Mouse (Mus musculus) C2C12 (cell line): ENCODE data around the gene Olfr433. TPM values are rescaled to one million over a fixed set of nuclear protein-coding genes. Genes with fewer than 3 reads are reported as not detected.
"Not testable (repeated sequence)": the region's sequence is repeated elsewhere in the genome, so short reads cannot be mapped to it uniquely, and the experiment has no call there.

Experiments
- H3K27me3 ChIP-seq: one replicate; pipeline ENCODE4 v1.6.1; 2011; ENCODE audit not compliant: control insufficient read depth, insufficient read depth, insufficient read length
- H3K36me3 ChIP-seq: one replicate; pipeline ENCODE4 v1.6.1; 2011; ENCODE audit not compliant: control insufficient read depth, insufficient read depth
- H3K4me3 ChIP-seq: one replicate; pipeline ENCODE4 v1.5.1; 2011; ENCODE audit warnings: mild to moderate bottlenecking, control low read depth; ENCODE audit not compliant: poor library complexity, insufficient read depth, severe bottlenecking
- H3K79me2 ChIP-seq: one replicate; pipeline ENCODE4 v1.6.1; 2011; ENCODE audit not compliant: control insufficient read depth, insufficient read depth
- H3K79me3 ChIP-seq: one replicate; pipeline ENCODE4 v1.6.1; 2011; ENCODE audit warnings: low read depth, control low read depth
- H3ac ChIP-seq: one replicate; pipeline ENCODE3; 2011; ENCODE audit warnings: low read depth; ENCODE audit not compliant: control insufficient read depth, insufficient read length
- CEBPB ChIP-seq: IDR thresholded peaks from one replicate; pipeline ENCODE4 v1.6.1; 2011; ENCODE audit warnings: low read depth, mild to moderate bottlenecking, control low read depth, moderate library complexity
- CTCF ChIP-seq: IDR thresholded peaks from one replicate; pipeline ENCODE4 v1.5.1; 2011; ENCODE audit not compliant: control insufficient read depth, insufficient read depth, insufficient read length
- FOSL1 ChIP-seq: IDR thresholded peaks from one replicate; pipeline ENCODE4 v1.8.0; 2011; ENCODE audit warnings: mild to moderate bottlenecking, low read length; ENCODE audit not compliant: poor library complexity, insufficient read depth, severe bottlenecking
- MAX ChIP-seq: IDR thresholded peaks from one replicate; pipeline ENCODE4 v1.6.1; 2011; ENCODE audit warnings: mild to moderate bottlenecking, control low read depth
- MYOD1 ChIP-seq: IDR thresholded peaks from one replicate; pipeline ENCODE4 v1.6.1; 2011; ENCODE audit warnings: low read depth; ENCODE audit not compliant: control insufficient read depth, insufficient read length
- MYOG ChIP-seq: IDR thresholded peaks from one replicate; pipeline ENCODE4 v1.6.1; 2011; ENCODE audit not compliant: control insufficient read depth, insufficient read length; ENCODE audit errors: extremely low read depth
- USF1 ChIP-seq: IDR thresholded peaks from one replicate; pipeline ENCODE4 v1.6.1; 2011; ENCODE audit warnings: low read depth, mild to moderate bottlenecking, control low read depth, moderate library complexity
- polyA plus RNA-seq: library from polyadenylated mRNA; unstranded; fragments of >200 nt; fragmentation: generic; extraction: Trizol; gene quantifications from one replicate; pipeline ENCODE4 v1.2.1, GENCODE M21; 2012; ENCODE audit warnings: missing spikeins

Olfr433 gene
- polyA plus RNA-seq, 1 experiment: not detected

DNA sequence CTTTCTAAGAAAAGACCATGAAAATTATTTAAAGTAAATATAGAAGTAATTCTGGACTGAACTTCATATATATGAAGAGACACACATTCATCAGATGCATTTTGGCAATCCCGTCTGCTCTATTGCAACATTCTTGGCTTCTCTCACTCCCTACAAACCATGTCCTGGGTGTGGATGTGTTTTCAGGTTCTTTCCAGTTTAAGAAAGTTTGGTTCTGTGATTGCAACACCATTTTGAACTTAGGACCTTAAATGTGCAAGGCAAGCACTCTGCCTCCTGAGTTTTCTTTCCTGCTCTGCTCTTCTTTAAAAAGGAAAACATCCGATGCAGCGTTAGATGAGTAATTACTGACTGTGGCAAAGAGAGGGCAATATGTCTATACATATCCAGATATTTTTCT is 2.0 kb upstream of the Olfr433 start:
- peak; percentile 0 for TF ChIP-seq CEBPB
- no peak for TF ChIP-seq MAX
- no peak overlapping the region for H3ac ChIP-seq
- H3K27me3 ChIP-seq: no peaks in the 10 kb centered on the region
- no peaks in the 10 kb centered on the region for H3K36me3 ChIP-seq
- no peaks in the 10 kb centered on the region for H3K79me2 ChIP-seq
- H3K79me3 ChIP-seq: no peaks in the 10 kb centered on the region
- no peak overlapping the region for H3K4me3 ChIP-seq

DNA sequence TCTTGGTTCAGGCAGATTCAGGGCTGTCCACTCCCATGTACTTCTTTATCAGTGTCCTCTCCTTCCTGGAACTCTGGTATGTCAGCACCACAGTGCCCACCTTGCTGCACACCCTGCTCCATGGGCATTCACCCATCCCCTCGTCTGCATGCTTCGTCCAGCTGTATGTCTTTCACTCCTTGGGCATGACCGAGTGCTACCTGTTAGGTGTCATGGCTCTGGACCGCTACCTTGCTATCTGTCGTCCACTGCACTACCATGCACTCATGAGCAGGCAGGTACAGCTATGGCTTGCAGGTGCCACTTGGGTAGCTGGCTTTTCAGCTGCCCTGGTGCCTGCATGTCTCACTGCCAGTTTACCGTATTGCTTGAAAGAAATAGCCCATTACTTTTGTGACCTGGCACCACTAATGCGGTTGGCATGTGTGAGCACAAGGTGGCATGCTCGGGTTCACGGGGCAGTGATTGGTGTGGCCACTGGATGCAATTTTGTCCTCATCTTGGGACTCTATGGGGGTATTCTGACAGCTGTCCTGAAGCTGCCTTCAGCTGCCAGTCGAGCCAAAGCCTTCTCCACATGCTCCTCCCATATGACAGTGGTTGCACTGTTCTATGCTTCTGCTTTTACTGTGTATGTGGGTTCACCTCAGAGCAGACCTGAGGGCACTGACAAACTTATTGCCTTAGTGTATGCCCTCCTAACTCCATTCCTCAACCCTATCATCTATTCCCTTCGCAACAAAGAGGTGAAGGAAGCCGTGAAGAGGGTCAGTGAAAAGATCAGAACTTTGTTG is 1.8 kb downstream of the Olfr433 start:
- not testable (repeated sequence) for H3K36me3 ChIP-seq, H3ac ChIP-seq, H3K27me3 ChIP-seq, H3K4me3 ChIP-seq, H3K79me3 ChIP-seq, H3K79me2 ChIP-seq

DNA sequence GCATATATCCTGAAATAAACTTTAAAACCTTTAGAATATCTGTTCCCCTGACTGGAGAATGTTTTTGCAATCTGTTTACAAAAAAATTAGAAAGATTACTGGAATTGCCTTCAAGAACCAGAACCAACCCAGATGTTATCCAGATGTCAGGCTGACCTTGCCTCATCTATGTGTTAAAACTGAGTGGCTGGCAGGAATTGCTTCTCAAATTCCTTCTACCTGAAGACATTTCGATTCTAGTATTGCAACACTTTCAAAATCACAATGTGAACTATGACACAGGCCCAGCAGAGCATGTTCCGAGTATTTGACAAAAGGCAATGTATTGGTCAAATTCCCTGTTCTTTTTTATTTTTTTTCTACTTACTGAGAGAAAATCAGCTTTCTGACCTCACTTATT is 3.9 kb downstream of the Olfr433 start:
- Histone ChIP-seq H3K4me3 (no peak overlapping the region), H3K79me3 (no peaks in the 10 kb centered on the region), H3K27me3 (no peaks in the 10 kb centered on the region), H3K79me2 (no peaks in the 10 kb centered on the region), H3ac (no peak overlapping the region), H3K36me3 (no peaks in the 10 kb centered on the region)
- TF ChIP-seq USF1 (no peak), CTCF (no peak), MAX (no peak), CEBPB (no peak), MYOD1 (no peak), FOSL1 (no peak), MYOG (no peak)

DNA sequence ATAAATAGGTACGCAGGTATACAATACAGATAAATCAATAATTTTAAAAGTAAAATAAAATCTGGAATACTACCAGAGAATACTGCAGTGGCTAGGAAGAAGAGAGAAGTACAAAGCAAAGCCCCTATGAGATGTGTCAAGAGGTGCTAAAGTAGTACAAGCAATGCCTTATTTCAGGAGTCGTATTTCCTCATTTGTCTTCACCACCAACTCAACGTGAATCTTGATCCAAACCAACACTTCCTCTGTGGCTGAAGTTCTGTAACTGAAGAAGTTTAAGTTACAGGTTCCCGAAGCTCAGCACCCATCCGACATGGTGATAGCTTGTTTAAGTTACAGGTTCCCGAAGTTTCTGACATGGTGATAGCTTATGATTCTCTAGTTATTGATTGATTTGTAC is 7.7 kb downstream of the Olfr433 start:
- H3K27me3 ChIP-seq, H3ac ChIP-seq, H3K79me2 ChIP-seq, H3K79me3 ChIP-seq, H3K4me3 ChIP-seq, H3K36me3 ChIP-seq: not testable (repeated sequence)

DNA sequence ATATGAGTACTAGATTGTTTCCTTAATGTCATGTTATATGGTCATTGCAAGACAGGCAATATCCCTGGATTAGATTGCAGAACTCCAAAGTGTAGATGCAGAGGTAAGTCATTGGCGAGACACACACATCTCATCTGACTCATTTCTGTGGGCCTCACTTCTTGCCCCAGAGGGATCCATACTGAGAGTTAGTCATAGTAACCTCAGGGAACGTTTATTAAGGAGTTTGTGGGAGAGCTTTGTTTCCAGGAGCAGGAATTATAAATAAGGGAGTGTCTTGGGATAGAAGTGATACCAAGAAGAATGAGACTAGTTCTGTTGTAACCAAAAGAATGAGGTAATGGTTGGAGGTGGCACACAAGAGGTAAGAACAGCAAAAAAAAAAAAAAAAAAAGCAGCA is 8.4 kb downstream of the Olfr433 start, which contains the start of gene Olfr432:
Gene Olfr432 (plus strand): TSS at position 313 of the 400 bp plus-strand sequence.
- TF ChIP-seq MYOD1 (no peak), CEBPB (no peak), FOSL1 (no peak), USF1 (no peak), MAX (no peak), CTCF (no peak), MYOG (no peak)
- Histone ChIP-seq H3K27me3 (no peaks in the 10 kb centered on the region), H3K79me3 (no peaks in the 10 kb centered on the region), H3K36me3 (no peaks in the 10 kb centered on the region), H3K4me3 (no peak within 1 kb of the TSS), H3K79me2 (no peaks in the 10 kb centered on the region), H3ac (no peak within 1 kb of the TSS)

DNA sequence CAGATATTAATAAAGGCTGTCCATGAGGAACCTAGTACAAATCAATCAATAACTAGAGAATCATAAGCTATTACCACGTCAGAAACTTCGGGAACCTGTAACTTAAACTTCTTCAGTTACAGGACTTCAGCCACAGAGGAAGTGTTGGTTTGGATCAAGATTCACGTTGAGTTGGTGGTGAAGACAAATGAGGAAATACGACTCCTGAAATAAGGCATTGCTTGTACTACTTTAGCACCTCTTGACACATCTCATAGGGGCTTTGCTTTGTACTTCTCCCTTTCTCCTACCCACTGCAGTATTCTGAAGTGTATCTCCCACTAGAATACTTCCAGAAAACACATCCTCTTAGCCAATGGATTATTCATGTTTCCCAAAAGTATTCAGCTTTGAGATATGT is 8.9 kb downstream of the Olfr433 start:
- not testable (repeated sequence) for H3K4me3 ChIP-seq, H3K79me2 ChIP-seq, H3ac ChIP-seq, H3K79me3 ChIP-seq, H3K27me3 ChIP-seq, H3K36me3 ChIP-seq

DNA sequence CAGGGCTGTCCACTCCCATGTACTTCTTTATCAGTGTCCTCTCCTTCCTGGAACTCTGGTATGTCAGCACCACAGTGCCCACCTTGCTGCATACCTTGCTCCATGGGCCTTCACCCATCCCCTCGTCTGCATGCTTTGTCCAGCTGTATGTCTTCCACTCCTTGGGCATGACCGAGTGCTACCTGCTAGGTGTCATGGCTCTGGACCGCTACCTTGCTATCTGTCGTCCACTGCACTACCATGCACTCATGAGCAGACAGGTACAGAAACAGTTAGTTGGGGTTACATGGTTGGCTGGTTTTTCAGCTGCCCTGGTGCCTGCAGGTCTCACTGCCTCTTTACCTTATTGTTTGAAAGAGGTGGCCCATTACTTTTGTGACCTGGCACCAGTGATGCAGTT is 10.0 kb downstream of the Olfr433 start:
- H3ac ChIP-seq: no peak overlapping the region
- TF ChIP-seq CTCF (no peak), MYOD1 (no peak), CEBPB (no peak)
- no peak overlapping the region for H3K4me3 ChIP-seq

More for the DNA sequence above, 10.0 kb downstream of the Olfr433 start:
- Histone ChIP-seq H3K79me2 (no peaks in the 10 kb centered on the region), H3K27me3 (no peaks in the 10 kb centered on the region), H3K79me3 (no peaks in the 10 kb centered on the region), H3K36me3 (no peaks in the 10 kb centered on the region)
